Mouse (Mus musculus): ENCODE data around the gene Rgl1.

DNA sequence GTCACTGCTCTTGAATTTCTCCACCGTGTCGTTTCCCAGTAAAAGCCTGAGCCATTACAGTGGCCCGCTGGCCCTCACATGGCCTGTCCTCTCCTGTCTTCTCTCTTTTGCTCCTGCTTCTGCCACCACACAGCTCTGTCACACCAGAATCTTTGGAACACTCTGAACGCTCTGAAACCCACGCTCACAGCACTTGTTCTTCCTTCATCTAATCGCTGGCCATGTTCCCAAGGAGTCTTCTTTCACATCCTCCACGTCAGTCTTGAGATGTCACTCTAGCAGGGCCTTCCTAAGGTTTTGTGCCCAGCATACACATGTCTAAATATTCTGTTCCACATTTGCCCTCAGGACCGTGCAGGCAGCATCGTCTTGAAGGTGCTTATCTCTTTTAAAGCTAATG lies 4.9 kb upstream of the Rgl1 start:
- no peak for TF ChIP-seq CTCF (IDR thresholded peaks at IDR 0.05; ENCODE audit: low read depth, low read length)
- TF ChIP-seq POLR2A (IDR thresholded peaks at IDR 0.05; ENCODE audit: extremely low read depth, insufficient read depth, low read length): no peak

Measured in liver, adult 2 months (tissue).